21 mouse cellular contexts compared by ENCODE assay signal in genomic region chr7:114454858-114455257, GRCm38 (mm10). TPM values are rescaled to one million over a fixed set of nuclear protein-coding genes. Genes with fewer than 3 reads are reported as not detected.
DNase-seq lines count a peak whose midpoint lies in the region; ATAC-seq lines count a peak whose summit lies in the region.
"Had no signal": no experiment of that assay in that cellular context is flagged by ENCODE, and none has a peak within 500 bp of the region (broad histone marks: within the 10 kb centered on the region; RNA-seq: fewer than 3 reads in every experiment).

No protein-coding gene starts in this region.

- H3K4me2 ChIP-seq in heart, embryonic 13.5 days: no peak overlapping the region
- H3K4me2 ChIP-seq in heart, embryonic 16.5 days (ENCODE audit: low read depth, low read length): no peak overlapping the region
- H3K4me2 ChIP-seq in heart, embryonic 11.5 days: no peak overlapping the region
- H3K4me2 ChIP-seq: embryonic facial prominence, embryonic 13.5 days; embryonic facial prominence, embryonic 15.5 days; forebrain, embryonic 12.5 days had no signal

- H3K27ac ChIP-seq in heart, embryonic 13.5 days (replicated peaks): 0 out of 2 replicates have a peak overlapping the region, but pooled peaks have one; percentile 48
- H3K27ac ChIP-seq in heart, embryonic 16.5 days (ENCODE audit: low read length): peak overlapping the region; percentile 36; the same call in 1 of the 2 replicates
- H3K27ac ChIP-seq in heart, embryonic 11.5 days (ENCODE audit: low read depth, low read length): no peak overlapping the region
- H3K27ac ChIP-seq: embryonic facial prominence, embryonic 13.5 days; embryonic facial prominence, embryonic 15.5 days; forebrain, embryonic 10.5 days; forebrain, embryonic 12.5 days had no signal

- no peaks in the 10 kb centered on the region for H3K9me3 ChIP-seq in heart, embryonic 13.5 days
- H3K9me3 ChIP-seq in heart, embryonic 16.5 days (replicated peaks; ENCODE audit: control insufficient read depth, low read length): no peaks in the 10 kb centered on the region
- no peaks in the 10 kb centered on the region for H3K9me3 ChIP-seq in heart, embryonic 11.5 days (replicated peaks; ENCODE audit: control insufficient read depth, low read length)
- H3K9me3 ChIP-seq: embryonic facial prominence, embryonic 13.5 days; embryonic facial prominence, embryonic 15.5 days; forebrain, embryonic 10.5 days; forebrain, embryonic 12.5 days had no signal

- no peak overlapping the region for H3K9ac ChIP-seq in heart, embryonic 13.5 days
- no peak overlapping the region for H3K9ac ChIP-seq in heart, embryonic 16.5 days (ENCODE audit: low read length)
- no peak overlapping the region for H3K9ac ChIP-seq in heart, embryonic 11.5 days (ENCODE audit: low read depth, low read length)
- H3K9ac ChIP-seq: embryonic facial prominence, embryonic 13.5 days; embryonic facial prominence, embryonic 15.5 days; forebrain, embryonic 12.5 days had no signal

- no peak for DNase-seq in heart, adult 11 months
- DNase-seq: adrenal gland, adult 2 months; adrenal gland, postnatal 10 days; adrenal gland, postnatal 25 days; cerebellum, adult 11 months; cerebellum, adult 18-20 months; cerebellum, adult 8-10 months; cerebellum, adult 9-11 months; cerebellum, postnatal 14 days; cerebellum, postnatal 36 days; embryo, embryonic 11 days had no signal

- ATAC-seq in heart, embryonic 13.5 days (ENCODE audit: extremely low read depth, insufficient number of reproducible peaks, low FRiP score, low TSS enrichment): no peak
- peak; percentile 55; the same call in 1 of the 2 replicates for ATAC-seq in heart, embryonic 16.5 days (replicated peaks; ENCODE audit: extremely low read depth, insufficient read depth, low FRiP score)
- no peak for ATAC-seq in heart, embryonic 11.5 days (replicated peaks; ENCODE audit: insufficient number of reproducible peaks, low FRiP score, low TSS enrichment)
- ATAC-seq: forebrain, embryonic 14.5 days; forebrain, embryonic 16.5 days had no signal

- H3K36me3 ChIP-seq in heart, embryonic 13.5 days: no peaks in the 10 kb centered on the region
- no peaks in the 10 kb centered on the region for H3K36me3 ChIP-seq in heart, embryonic 16.5 days (ENCODE audit: control insufficient read depth, insufficient read depth)
- no peaks in the 10 kb centered on the region for H3K36me3 ChIP-seq in heart, embryonic 11.5 days (ENCODE audit: control insufficient read depth, insufficient read depth, low read length)
- H3K36me3 ChIP-seq: embryonic facial prominence, embryonic 13.5 days; embryonic facial prominence, embryonic 15.5 days; forebrain, embryonic 12.5 days had no signal

- H3K4me3 ChIP-seq in heart, embryonic 13.5 days: no peak overlapping the region
- H3K4me3 ChIP-seq in heart, embryonic 16.5 days (ENCODE audit: low read length): no peak overlapping the region
- H3K4me3 ChIP-seq in heart, embryonic 11.5 days (ENCODE audit: low read depth, low read length): no peak overlapping the region
- H3K4me3 ChIP-seq: embryonic facial prominence, embryonic 13.5 days; embryonic facial prominence, embryonic 15.5 days; erythroblast, embryonic 14.5 days; forebrain, embryonic 10.5 days; forebrain, embryonic 12.5 days had no signal

- WGBS in heart, embryonic 13.5 days: 36% methylated on average over 1 of the region's 1 CpGs
- WGBS in heart, embryonic 16.5 days: 37% methylated on average over 1 of the region's 1 CpGs
- 33% methylated on average over 1 of the region's 1 CpGs for WGBS in heart, embryonic 11.5 days (ENCODE audit: insufficient replicate concordance)

- H3K4me1 ChIP-seq in heart, embryonic 13.5 days: peaks cover 12% of the 10 kb centered on the region; the same call in 1 of the 2 replicates
- no peaks in the 10 kb centered on the region for H3K4me1 ChIP-seq in heart, embryonic 16.5 days (ENCODE audit: control insufficient read depth, insufficient read depth, low read length)
- no peaks in the 10 kb centered on the region for H3K4me1 ChIP-seq in heart, embryonic 11.5 days (ENCODE audit: control insufficient read depth, insufficient read depth, low read length)
- H3K4me1 ChIP-seq: embryonic facial prominence, embryonic 13.5 days; embryonic facial prominence, embryonic 15.5 days; forebrain, embryonic 12.5 days had no signal

- H3K27me3 ChIP-seq in heart, embryonic 13.5 days (replicated peaks): no peaks in the 10 kb centered on the region
- no peaks in the 10 kb centered on the region for H3K27me3 ChIP-seq in heart, embryonic 16.5 days (ENCODE audit: control insufficient read depth, insufficient read depth, low read length)
- H3K27me3 ChIP-seq in heart, embryonic 11.5 days (ENCODE audit: control insufficient read depth, insufficient read depth, low read length): no peaks in the 10 kb centered on the region
- H3K27me3 ChIP-seq: embryonic facial prominence, embryonic 13.5 days; embryonic facial prominence, embryonic 15.5 days; forebrain, embryonic 12.5 days had no signal

RNA-seq across cellular contexts. Expression of gene Pde3b, which starts 39.8 kb away (rescaled TPM):
- polyA plus RNA-seq in heart, embryonic 13.5 days (2015; fragmentation: Nextera tagmentation; extraction: Ambion mirVana): 3.2 and 4.0 TPM in 2 replicates
- polyA plus RNA-seq in heart, embryonic 16.5 days (2015; fragmentation: Nextera tagmentation; extraction: Ambion mirVana): 2.9 and 3.9 TPM in 2 replicates
- 5.6 and 6.7 TPM in 2 replicates for polyA plus RNA-seq in heart, embryonic 11.5 days (2014; fragmentation: Nextera tagmentation; extraction: Ambion mirVana)
